Mouse (Mus musculus) kidney, adult 2 months (tissue): ENCODE data around the gene Ptgfr.
A peak's percentile ranks its signal among the peaks of the same experiment; 100 is the strongest.

Experiments
- CTCF ChIP-seq: fragments of 200-500 bp; conservative IDR thresholded peaks from 2 replicates; pipeline ENCODE4 v1.5.1; 2011; ENCODE audit warnings: low read depth, mild to moderate bottlenecking, control low read depth, low read length, moderate library complexity, mixed read lengths; ENCODE audit not compliant: insufficient read depth, insufficient read length
- POLR2A ChIP-seq: fragments of 200-500 bp; IDR thresholded peaks from one replicate; pipeline ENCODE4 v1.6.1; 2011; ENCODE audit warnings: low read depth, low read length, control low read depth

DNA sequence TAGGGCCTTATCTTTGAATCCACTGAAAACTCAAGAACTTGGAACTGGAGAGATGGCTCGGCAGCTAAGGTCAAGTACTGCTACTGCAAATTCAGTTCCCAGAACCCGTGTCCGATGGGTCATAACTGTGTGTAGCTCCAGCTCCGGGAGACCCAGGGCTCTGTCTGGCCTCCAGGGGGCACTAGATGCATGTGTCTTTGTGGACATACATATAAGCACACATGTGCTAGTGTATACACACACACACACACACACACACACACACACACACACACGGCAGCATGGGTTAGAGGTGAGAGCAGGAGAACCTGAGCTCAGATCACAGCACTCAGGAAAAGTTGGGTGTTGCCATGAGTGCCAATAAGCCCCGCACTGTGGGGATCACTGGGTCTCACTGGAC is 19.2 kb downstream of the Ptgfr start:
- TF ChIP-seq CTCF (peak; percentile 65), POLR2A (no peak)
